Mouse (Mus musculus): ENCODE results near the gene Fam204a. TPM values are rescaled to one million over a fixed set of nuclear protein-coding genes. Genes with fewer than 3 reads are reported as not detected.

The Fam204a gene
- polyA plus RNA-seq, 1 experiment = 31.6 TPM

DNA sequence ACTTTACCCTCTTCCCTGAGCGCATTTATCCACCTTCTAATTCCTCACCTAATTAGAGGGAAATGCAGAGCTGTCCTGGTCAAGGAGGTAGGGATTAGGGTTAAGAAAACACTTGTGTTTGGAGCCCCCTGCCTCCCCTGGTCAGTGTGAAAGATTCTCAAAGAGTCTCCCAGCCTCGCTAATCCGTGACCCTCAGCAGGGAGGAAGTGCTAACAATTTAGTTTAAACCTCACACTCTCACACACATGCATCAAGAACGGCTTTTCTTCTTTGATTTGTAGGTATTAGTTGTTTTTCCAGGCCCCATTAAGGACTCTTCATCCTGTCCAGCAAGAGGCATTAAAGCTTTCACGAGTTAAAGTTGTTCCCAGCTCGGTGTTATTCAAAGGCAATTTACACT is 66.7 kb downstream of the Fam204a start:
- peak; percentile 51 for DNase-seq (ENCODE audit: low read depth)
- TF ChIP-seq CTCF (IDR thresholded peaks at IDR 0.05; ENCODE audit: borderline replicate concordance, extremely low read depth, insufficient read depth, insufficient read length) = no peak
- no peak for TF ChIP-seq POLR2A (IDR thresholded peaks at IDR 0.05; ENCODE audit: borderline replicate concordance, extremely low read depth, insufficient read depth, insufficient read length, poor library complexity, severe bottlenecking)

DNA sequence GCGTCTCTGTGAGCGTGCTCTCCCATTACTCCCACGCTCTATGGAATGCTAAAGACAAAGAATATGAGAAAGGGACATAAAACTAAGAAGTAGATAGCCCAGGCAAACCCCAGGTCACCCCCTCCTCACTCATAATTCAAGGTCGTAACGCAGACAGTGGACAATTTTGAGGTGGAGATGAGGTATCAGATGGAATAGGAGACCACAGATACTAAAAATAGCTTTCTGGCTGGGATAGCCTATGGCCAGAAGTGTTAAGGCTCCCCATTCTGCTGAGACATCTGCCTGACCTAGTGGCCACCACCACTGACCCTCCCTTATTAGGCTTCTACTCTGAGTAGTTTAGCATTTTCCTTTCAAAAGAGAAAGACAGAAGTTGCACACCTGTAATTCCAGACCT is 71.2 kb downstream of the Fam204a start:
- DNase-seq (ENCODE audit: low read depth) = no peak
- TF ChIP-seq POLR2A (IDR thresholded peaks at IDR 0.05; ENCODE audit: borderline replicate concordance, extremely low read depth, insufficient read depth, insufficient read length, poor library complexity, severe bottlenecking) = no peak
- no peak for TF ChIP-seq CTCF (IDR thresholded peaks at IDR 0.05; ENCODE audit: borderline replicate concordance, extremely low read depth, insufficient read depth, insufficient read length)

DNA sequence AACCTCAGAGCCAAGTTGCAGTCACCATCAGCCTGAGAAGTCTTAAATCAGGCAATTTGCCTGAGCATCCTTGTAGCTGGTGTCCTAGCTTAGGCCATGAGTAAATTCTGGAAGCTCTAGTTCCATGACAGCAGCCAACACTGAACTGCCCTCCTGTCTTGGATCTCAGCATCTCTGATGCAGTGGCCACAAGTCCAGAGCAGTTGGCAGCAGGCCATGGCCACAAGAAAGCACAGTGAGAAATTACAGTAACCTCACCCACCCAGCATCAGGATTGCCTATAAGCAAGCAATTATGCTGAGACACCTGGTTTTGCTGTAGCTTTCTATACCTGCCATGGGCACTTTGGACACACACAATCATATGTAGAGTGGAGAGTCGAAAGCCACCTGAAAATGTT is 73.4 kb downstream of the Fam204a start:
- no peak for DNase-seq (ENCODE audit: low read depth)
- no peak for TF ChIP-seq POLR2A (IDR thresholded peaks at IDR 0.05; ENCODE audit: borderline replicate concordance, extremely low read depth, insufficient read depth, insufficient read length, poor library complexity, severe bottlenecking)

DNA sequence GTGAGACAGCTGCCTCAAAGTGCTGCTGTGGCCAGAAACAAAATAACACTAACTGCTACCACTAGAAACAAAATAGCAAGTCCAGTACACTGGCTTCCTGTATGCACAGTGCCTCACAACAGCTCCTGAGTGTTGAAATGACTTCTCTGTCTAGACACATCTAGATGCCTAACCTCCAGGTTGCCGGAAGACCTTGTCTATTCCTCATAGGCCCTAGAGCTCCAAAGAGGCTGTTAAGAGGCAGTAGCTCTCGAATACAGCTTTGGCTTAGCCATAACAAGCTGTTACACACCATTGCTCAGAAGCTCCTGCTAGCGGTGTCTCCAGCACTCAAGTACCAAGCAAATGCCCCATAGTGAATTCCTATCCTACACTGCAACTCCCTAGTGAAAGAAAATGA is 76.4 kb downstream of the Fam204a start:
- DNase-seq (ENCODE audit: low read depth) = no peak
- TF ChIP-seq CTCF (IDR thresholded peaks at IDR 0.05; ENCODE audit: borderline replicate concordance, extremely low read depth, insufficient read depth, insufficient read length) (no peak), POLR2A (IDR thresholded peaks at IDR 0.05; ENCODE audit: borderline replicate concordance, extremely low read depth, insufficient read depth, insufficient read length, poor library complexity, severe bottlenecking) (no peak)

DNA sequence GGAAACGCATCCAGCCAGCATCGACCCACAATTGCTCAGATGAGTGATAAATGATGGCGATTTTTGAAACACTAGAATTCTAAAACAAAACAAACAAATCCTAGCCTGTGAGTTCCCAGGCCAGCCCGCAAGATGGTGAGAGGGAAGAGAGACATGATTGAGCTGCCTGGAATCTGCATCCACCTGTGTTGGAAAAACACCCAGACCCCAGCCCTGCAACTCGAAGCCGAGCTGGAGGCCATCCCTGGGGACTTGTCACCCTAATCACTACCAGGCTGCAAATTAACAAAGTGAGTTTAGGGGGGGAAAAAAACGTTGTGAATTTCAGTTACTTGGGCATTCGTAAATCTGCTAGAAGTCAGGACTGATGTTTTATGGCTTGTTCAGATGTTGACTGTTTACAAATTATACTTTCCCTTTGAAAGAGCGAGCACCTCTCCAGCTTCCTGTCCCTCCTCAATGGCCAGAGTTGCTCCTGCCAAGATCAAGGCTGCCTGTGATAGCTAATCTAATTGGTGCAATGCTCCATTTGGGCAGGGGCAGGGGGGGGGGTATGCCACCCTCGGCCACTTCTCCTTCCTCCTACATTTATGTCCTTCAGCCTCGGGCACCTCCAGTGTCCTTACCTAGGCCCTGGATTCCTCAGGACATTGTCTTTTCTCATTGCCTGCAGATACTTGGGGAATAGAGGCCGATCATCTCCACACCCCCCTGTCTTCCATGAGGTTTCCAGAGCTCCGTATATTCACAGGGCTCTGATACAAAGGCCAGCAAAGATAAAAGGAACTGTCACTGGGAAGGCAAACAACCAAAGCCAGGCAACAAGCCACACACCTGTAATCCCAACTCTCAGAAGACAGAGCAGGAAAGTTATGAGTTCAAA is 77.2 kb downstream of the Fam204a start:
- TF ChIP-seq CTCF (IDR thresholded peaks at IDR 0.05; ENCODE audit: borderline replicate concordance, extremely low read depth, insufficient read depth, insufficient read length) (no peak), POLR2A (IDR thresholded peaks at IDR 0.05; ENCODE audit: borderline replicate concordance, extremely low read depth, insufficient read depth, insufficient read length, poor library complexity, severe bottlenecking) (no peak)
- DNase-seq (ENCODE audit: low read depth) = peak; percentile 52

Other genes with a start within 250 kb of the Fam204a start
- gene Prlhr, start 241.6 kb upstream of the Fam204a start, polyA plus RNA-seq (2012; rRNA removed) = 1.1 and 1.2 TPM in 2 replicates